Mouse (Mus musculus) frontal cortex, postnatal 25 days (tissue): ENCODE measurements around the gene D16Ertd472e.

Experiments
- DNase-seq, 2 experiments: peaks; one replicate each; pipeline ENCODE4 v3.0.0; 2022; ENCODE audit warnings: low spot score in 2 of 2

Gene D16Ertd472e

DNA sequence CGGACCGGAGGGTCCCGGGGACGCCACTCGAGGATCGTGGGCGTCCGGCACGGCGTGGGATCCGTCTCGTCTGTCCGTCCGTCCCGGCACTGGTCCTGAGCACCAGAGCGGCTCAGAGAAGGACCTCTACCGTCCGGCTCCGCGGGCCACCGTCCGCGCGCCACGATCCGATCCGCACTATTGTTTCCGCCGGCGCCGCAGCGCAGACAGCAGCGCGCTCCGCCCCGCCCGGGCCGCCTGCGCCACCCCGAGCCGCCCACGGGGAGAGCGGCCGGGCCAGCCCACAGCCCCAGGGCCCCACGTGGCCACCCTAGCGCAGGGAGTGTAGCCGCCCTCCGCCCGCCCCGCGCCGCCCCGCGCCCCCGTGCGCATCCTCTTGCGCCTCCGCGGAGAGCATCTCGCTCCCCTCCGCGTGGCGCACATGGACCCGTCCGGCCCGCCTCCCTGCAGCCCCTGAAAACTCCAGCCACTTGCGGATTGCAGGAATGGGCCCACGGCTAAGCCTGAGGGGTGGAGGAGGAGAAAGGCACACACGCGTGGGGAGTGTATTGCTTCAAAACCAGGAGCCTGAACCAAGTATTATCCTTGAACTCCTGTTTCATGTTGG is at the start of gene D16Ertd472e:
Gene D16Ertd472e (minus strand): TSS at position 231 of the 607 bp plus-strand sequence.
- peak; percentile 48 to 65 for DNase-seq

DNA sequence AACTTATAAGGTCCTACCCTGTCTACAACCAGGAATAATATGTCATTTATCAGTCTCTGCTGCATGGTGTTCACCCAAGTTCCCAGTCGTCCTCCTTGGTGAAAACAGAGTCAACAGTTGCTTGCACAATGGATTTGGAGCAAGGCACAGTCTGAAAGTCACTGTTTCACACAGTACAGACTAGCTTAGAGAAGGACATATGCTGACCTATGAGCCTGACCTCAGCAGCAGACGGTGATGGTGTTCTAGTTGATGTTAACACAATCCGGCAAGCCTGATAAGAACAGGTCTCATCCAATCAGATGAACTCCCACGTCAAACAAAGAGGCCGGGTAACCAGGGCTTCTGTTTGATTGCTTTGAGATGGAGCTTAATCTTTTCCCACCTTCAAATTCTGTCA is 46.2 kb upstream of the D16Ertd472e start:
- no peak for DNase-seq

DNA sequence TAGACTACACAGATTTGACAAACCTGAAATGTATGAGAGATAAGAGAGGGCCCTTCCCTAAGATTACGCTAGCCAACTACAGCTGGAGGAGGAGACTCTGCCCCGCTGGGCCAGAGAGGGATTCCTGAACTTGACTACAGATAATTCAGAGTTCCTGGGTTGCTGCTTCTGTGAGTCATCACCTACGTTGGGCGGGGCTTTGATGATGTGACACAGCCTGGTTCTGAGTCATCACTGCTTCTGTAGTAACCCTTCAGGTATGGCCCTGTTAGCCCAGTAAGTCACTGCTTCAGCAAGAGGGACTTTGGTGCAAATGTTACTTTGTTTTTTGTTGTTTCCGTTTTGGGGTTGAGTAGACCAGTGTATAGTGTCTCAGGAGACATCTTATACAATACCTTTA is 42.9 kb upstream of the D16Ertd472e start:
- DNase-seq: no peak

DNA sequence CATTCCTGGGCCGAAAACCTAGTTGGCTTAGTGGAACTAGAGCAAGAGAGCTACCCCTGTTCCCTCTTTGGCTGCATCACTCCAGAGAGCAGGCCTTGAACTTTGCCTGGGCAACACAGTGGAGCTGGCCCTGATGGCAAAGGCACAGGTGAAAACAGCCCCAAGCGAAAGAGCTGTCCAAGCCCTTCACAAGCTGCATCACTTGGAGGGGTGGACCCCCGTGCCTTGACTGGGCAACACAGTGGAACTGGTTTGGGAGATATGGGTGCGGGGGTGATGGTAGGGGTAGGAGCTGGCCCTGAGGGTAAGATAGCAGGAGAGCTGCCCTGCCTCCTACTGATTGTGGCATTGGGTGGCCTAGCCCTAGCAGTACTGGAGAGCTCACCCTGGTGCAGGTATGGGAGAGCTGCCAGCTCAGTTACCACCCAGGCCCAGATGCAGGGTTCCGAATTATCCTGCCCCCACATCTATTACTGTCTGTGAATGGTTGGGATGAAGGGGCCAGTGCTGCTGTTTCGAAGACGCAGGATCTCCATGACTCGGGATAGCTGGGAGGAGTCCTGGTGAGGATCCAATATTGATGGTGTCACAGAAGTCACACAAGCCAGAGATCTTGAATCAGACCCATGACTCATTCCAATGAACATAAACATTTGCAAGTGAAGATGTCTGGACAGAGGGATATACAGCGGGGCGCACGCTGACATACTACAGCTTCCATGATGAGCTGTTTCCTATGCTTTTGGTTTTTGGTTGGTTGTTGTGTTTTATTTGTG is 41.4 kb upstream of the D16Ertd472e start:
- DNase-seq: no peak

DNA sequence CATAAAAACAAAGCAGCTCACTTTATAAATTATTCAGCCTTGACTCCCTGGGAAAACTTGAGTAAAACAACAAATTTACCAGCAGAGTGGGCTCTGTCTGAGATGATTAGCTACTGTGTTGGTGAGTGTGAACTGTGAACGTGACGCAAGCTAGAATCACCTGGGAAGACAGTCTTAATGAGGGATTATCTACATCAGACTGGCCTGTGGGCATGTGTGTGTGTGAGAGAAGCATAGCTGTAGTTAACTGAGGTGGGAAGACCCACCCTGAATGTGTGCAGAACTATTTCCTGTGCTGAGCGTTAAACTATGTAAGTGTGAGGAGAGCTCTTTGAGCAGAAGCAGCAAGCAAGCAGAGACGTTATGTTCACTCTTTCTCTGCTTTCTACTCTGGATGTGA is 29.7 kb upstream of the D16Ertd472e start:
- DNase-seq: no peak

DNA sequence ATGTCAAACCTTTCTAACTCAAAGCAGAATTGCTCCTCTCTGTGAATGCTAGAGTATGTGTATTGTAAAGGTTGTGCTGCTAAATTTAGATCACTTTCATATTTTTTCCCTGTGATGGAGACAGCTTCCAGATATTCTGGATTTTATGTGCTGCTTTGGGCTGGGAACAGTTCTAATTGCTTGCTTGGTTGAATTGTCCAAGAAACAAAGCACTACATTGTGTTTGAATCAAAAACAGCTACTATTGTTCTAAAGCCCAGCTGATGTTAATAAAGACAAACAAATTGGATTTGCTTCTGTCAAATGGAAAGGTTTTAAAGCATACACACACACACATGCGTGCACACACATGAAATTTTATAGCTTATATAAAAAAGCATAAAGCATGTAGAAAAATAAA is 22.4 kb upstream of the D16Ertd472e start:
- no peak for DNase-seq

DNA sequence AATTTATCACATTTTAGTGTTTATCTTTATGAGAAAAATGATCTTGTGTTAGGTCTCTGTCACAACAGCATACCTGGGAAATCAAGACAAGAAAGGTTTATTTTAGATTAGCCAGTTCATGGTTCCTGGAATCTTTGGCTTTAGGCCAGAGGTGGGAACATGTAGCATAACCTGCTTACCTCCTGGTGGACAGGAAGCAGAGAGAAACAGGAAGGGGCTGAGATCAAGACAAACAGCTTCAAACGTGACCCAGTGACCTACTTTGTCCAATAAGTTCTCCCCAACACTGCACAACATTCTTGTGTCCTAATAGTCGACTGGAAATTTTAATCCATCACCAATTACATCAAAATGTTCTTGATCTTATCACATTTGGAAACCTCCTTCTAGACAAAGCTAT is 19.9 kb upstream of the D16Ertd472e start:
- no peak for DNase-seq

DNA sequence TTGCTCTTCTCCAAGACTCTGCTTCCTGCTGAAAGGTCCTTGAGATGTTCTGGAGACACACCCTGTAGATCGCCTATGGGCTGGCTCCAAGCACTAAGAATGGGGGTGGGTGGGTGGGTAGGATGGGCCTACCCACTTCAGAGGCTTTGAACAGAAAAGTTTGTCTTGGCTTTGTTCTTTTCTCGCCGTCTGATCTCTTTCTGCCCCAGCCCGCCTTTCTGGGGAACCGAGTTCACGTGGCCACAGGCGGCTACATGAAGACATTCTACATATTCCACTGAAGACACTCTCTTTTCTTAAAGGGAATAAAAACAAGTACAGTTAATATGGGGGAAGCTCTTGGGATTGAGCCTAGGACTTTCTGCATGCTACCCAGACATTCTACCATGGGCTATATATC is 19.3 kb upstream of the D16Ertd472e start:
- DNase-seq: no peak

DNA sequence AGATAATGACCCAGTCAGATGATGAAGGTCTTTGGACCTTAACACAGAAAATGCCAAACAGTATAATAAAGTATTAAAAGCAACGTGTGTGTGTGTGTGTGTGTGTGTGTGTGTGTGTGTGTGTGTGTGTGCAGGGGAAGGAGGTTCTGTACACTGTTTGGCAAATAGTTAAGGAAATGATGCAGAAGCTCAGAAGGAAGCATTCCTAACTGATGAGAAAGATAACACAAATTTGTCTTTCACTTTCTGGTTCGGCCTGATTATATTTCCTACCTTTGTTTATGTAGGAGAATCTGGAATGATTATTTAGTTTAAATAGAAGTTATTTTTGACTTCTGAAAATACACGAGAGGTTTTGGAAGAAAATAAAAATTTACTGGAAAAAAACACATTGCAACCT is 17.6 kb upstream of the D16Ertd472e start:
- no peak for DNase-seq

DNA sequence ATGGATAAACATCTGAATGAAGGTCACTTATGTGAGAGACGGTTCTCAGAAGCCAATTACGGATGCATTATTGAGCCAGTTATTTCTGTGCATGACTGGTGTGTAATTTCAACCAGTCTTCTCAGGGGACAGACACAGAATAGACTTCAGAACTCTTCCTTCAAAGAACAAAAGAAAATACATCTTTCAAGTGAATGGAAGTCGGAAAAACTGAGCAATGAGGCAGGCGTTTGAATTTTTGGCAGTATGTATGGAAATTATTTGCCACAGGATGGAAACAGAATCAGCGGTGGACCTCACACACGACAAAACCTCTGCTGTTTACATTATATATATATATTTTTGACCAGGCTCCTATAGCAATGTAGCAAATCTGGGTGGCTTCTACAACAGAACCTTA is 14.6 kb upstream of the D16Ertd472e start:
- DNase-seq: no peak

DNA sequence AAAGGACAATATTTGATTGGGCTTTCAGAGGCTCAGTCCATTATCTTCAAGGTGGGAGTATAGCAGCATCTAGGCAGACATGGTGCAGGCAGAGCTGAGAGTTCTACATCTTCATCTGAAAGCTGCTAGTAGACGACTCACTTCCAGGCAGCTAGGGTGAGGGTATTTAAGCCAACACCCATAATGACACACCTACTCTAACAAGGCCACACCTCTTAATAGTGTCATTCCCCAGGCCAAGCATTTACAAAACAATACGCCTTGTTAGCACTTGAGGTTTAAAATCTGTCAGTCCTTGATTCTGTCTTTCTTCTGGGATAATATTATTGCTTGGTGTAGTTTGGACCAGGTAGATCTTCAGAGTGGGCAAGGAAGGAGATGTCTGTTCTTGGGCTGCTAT is 12.3 kb upstream of the D16Ertd472e start:
- no peak for DNase-seq

DNA sequence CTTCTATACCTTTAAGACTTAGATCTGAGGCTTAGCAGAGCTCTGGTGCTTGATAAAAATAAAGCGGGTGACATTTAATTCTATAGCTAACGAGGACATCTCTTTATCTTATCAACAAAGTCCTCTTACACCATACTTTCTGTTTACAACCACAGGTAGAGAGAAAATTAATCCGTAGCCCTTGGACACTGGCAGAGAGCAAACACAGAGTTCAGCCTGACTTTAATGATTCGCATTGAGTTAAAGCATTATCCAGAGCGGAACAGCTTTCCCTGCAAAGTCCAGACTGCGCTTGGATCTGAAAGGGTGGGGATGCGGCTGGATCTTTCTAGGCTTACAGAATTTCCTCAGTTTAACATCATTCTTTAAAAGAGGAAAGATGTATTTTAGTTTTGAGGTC is 10.1 kb upstream of the D16Ertd472e start:
- no peak for DNase-seq

DNA sequence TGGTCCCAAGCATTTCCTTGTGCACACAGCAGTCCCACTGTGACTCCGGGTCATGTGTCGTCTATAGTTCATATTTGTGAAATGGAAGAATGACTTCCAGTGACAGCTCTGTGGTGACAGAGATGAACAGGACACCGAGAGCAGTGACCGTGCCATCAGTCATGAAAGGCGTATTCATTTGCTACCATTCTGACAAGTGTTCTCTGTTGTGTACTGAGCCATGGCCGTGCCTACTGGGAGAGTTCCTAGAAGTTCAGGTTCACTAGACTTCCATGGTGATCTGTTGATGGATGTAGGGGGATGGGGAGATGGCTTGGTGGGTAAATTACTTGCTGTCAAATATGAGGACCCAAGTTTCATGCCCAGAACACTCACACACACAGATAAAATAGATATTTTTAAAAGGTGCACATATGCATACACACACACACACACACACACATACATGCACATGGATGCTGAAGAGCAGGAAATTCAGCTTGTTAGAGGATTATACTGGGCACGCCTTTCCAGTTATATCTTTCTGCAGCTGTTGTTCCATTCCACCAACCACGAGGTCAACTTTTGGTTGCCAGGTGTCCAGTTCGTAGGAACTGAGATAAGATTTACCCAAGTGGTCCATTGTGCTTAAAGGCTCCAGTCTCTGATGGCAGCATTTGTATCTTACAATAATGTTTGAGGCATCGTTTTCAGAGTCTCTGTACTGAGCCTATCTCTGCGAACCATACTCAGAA is 9.3 kb upstream of the D16Ertd472e start:
- no peak for DNase-seq

DNA sequence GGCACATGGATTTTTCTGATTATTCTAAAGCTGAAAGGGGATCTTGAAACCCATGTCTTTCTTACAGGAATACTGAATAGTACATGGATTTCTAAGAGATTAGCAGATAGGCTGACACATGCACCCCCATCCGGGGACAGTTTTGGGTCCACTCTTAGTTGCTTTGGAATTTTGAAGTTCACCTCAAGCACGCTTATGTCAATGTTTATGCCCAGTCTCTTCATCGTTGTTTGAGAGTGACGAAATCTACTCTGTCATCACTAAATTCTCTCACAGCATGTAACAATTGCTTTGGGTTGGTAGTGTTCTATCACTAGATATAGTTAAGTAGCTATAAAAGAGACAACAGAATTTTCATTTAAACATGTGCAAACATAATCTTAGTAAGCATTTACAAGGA is 8.7 kb upstream of the D16Ertd472e start:
- no peak for DNase-seq

DNA sequence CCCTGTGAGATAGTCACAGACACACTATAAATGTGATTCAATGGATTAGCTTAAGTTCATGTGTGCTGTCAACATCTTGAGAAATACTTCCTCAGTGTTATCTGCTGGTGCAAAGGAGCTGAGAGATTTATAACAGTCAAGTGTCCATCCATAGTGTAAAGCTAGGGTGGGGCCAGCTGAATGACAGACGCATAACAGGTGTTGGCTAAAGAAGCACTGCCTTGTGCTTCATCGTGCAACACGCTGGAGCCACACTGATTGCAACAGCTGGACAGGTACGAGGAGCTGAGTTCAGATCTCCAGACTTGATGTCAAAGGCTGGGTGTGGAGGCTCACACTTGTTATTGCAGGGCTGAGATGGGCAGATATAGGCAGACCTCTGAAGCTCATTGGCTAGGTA is 7.5 kb upstream of the D16Ertd472e start:
- no peak for DNase-seq

DNA sequence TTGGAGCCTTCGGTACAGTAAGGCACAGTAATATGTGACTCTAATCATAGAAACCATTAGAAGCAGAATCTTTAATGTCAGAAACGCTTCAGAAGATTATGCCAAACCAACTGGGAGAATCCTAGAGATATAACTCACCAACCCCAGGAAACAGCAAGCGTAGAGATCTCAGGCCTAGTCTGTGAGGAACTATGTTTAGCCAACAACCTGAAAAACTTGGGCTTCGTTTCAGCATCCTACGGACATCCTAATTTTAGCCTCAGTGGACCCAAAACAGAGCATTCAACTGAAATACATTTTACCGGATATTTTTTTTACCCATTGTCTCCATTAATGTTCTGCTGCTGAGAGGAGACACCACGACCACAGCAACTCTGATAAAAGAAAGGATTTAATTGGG is 3.9 kb upstream of the D16Ertd472e start:
- no peak for DNase-seq

DNA sequence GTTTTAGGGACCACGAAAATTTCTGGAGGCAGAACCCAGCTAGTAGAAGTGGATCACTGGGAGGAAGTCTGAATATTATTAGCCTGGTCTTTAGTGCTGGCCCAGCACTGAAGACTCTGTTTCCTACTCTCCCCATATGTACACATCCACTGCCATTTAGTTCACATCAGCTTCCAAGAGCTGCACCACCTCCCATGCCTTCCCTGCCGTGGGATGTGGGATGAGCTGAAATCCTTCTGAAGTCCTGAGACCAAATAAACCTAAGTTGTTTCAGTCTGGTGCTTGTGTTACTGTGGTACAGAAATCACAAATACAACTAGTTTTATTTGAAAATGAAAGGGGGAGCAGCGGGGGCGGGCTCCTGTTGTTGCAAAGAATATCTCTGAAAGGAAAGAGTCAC is 2.9 kb upstream of the D16Ertd472e start:
- DNase-seq: no peak

DNA sequence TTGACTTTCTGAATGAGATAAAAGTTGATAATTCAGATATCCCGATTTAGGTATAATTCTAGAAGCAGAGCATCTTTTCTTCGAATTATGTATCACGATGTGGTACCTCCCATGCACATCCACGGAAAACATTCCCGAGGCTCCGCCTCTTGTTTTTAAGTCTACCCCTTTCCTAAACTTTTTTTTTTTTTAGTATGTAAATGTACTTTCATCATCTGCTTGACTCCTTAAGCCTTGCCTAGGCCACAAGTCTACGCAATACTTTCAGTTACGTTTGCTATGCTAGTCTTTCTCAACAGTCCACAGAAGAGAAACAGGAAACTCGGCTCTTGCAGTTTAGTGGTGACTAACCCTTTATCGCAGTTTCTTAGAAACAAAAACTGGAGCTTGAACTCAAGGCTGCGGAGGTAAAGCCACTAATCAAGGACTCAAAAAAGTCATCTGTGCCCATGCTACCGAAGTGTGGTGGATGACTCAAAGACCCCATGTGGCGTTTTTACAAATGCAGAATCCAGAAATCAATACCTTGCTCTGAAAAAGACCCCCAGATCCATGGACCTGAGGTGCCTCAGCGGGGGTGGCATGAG is 670 bp upstream of the D16Ertd472e start:
- no peak for DNase-seq

DNA sequence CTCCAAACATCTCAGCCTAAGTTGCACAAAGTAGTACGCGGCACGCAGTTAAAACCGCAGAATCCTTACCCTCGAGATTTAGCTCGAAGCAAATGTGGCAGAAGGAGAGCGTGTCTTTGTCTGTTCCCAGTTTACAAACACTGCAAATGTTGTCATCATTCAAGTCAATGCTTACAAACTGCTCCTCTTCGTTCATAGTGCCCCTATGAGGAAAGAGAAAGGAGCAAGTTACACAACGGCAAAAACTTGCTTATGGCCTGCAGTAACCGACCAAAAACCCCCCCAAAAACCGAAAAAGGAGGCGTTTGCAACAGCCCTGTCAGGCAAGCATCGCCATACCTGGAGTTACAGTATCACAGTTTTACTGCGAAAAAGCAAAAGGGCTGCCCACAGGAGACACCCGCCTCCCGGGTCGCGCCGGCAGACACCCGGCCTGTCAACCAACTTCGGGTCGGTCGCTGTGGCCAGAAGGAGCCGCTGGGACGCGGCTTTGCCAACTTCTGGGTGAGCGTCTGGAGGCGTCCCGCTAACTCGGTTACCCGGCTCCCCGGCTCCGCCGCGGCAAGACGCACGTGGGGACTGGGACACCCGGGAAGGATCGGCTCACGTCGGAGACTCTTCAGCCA is 543 bp downstream of the D16Ertd472e start:
- DNase-seq: peak; percentile 22 to 23

DNA sequence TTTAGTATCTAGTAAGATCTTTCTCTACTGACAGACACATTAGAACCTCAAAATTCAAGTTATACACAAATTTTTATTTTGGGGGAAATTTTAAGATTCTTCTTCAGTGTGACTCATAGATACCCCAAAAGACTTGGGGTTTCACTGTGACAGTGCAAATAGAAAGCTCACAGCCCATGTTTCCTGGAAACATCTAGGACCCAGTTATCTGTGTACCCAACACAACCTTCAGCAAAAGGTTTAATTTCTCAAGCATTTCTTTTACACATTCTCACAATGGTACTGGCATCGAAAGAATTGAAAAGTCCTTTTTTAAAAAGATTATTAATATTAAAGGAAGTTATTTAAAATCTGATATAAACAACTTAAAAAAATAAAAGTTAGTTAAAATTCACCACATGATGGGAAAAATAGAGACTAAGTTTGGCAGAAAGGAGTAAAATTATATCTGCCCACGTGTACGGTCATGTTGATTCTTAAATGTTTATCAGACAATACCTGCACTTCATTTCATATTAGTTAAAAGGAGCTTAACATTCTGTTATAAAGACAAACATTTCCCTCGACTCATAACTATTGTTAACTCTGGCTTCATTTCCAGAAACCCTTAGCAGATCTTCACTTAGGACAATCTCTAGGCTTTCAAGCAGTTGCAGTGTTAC is 1.2 kb downstream of the D16Ertd472e start:
- no peak for DNase-seq

DNA sequence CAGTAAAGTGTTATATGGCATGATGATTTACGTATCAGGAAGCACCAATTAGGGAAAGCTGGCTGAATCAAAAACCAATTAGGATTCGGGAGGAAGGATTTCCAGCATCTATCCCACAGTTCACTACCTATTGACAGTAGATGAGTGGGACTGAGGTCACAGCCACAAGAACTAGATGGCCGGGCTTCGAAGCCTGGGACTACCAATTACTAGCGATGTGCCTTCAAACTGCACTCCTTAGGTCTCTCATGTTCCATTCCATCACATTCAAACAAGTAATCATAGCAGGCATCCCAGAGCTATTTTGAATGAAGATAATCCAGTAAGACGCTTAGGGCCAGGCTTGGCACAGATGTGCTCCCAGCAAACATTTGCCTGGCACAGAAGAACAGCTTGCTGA is 2.3 kb downstream of the D16Ertd472e start:
- DNase-seq: no peak

DNA sequence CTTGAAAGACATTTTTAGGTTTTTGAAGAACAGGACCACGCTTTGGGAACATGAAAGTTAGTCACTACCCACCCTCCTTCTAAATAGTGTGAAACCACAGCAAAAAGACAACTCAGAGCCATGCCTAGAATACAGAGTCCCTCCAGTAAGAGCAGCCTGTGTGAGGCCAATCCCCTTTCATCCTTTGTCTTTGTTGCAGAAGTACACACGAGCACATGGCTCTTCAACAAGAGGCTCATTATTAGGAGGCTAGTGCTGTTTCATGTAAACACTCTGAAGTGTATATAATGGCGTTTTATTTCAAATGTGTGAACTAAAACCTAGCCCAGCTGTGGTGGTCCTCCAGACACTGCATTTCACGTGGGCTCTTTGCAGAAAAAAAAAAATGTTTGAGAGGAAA is 3.5 kb downstream of the D16Ertd472e start:
- DNase-seq: no peak
